Mouse (Mus musculus) CH12.LX (cell line): ENCODE data around the gene Dapk1. TPM values are rescaled to one million over a fixed set of nuclear protein-coding genes. Genes with fewer than 3 reads are reported as not detected.

Experiments used
- DNase-seq: peaks from one replicate; pipeline ENCODE4 v3.0.0-alpha.2; 2013; ENCODE audit errors: extremely low read depth
- H3K27ac ChIP-seq: 2 replicates; pipeline ENCODE4 v1.5.1; 2012; ENCODE audit warnings: low read depth, mild to moderate bottlenecking, control low read depth, moderate library complexity; ENCODE audit not compliant: insufficient read depth
- H3K27me3 ChIP-seq: replicated peaks from 2 replicates; pipeline ENCODE3; 2012; ENCODE audit warnings: inconsistent platforms
- H3K36me3 ChIP-seq, 2 experiments: replicated peaks in 1 of 2; 2 replicates each; pipeline versions ENCODE3 to v1.6.1; 2012; ENCODE audit warnings: inconsistent platforms in 1 of 2, low read length in 1 of 2, mild to moderate bottlenecking in 1 of 2, mixed read lengths in 1 of 2, moderate library complexity in 1 of 2; ENCODE audit not compliant: control insufficient read depth in 1 of 2, insufficient read depth in 1 of 2
- H3K4me1 ChIP-seq, 2 experiments: 2 replicates each; pipeline ENCODE4 v1.6.1; 2012; ENCODE audit warnings: inconsistent platforms in 1 of 2, moderate library complexity in 1 of 2; ENCODE audit not compliant: insufficient read depth in 2 of 2, control insufficient read depth in 1 of 2
- H3K4me2 ChIP-seq: 2 replicates; pipeline ENCODE4 v1.6.1; 2012; ENCODE audit warnings: low read depth, mild to moderate bottlenecking, control low read depth; ENCODE audit not compliant: poor library complexity, insufficient read depth, severe bottlenecking
- H3K4me3 ChIP-seq, 3 experiments: fragments of 150-350 bp in 1 of 3; sonication (generic) in 1 of 3; replicated peaks in 1 of 3; 2 replicates each; pipeline versions ENCODE3 to v1.5.1; 2011 to 2012; ENCODE audit warnings: low read depth in 2 of 3, low read length in 2 of 3, mild to moderate bottlenecking in 2 of 3, moderate library complexity in 2 of 3, control low read depth in 1 of 3, improper control_type of control experiment in 1 of 3, inconsistent platforms in 1 of 3, mixed read lengths in 1 of 3; ENCODE audit not compliant: poor library complexity in 1 of 3
- H3K79me2 ChIP-seq: replicated peaks from 2 replicates; pipeline ENCODE4 v1.6.1; 2012; ENCODE audit warnings: mild to moderate bottlenecking, moderate library complexity; ENCODE audit not compliant: control insufficient read depth, poor library complexity, insufficient read depth, severe bottlenecking; ENCODE audit errors: extremely low read depth
- H3K9ac ChIP-seq: 2 replicates; pipeline ENCODE4 v1.6.1; 2012; ENCODE audit warnings: low read depth, mild to moderate bottlenecking, control low read depth, moderate library complexity; ENCODE audit not compliant: insufficient read depth
- H3K9me3 ChIP-seq: replicated peaks from 2 replicates; pipeline ENCODE3; 2012; ENCODE audit warnings: low read length, inconsistent platforms, mixed read lengths
- BHLHE40 ChIP-seq: IDR thresholded peaks from 2 replicates; pipeline ENCODE4 v1.6.1; 2011; ENCODE audit warnings: mild to moderate bottlenecking, low read depth, low read length, improper control_type of control experiment
- CHD1 ChIP-seq: IDR thresholded peaks from 2 replicates; pipeline ENCODE4 v1.6.1; 2012; ENCODE audit warnings: low read depth, low read length, improper control_type of control experiment, inconsistent platforms
- E2F4 ChIP-seq: IDR thresholded peaks from 2 replicates; pipeline ENCODE4 v1.6.1; 2011; ENCODE audit warnings: low read depth, low read length, improper control_type of control experiment; ENCODE audit not compliant: insufficient replicate concordance
- ELF1 ChIP-seq: IDR thresholded peaks from 2 replicates; pipeline ENCODE4 v1.6.1; 2014; ENCODE audit warnings: low read depth, mild to moderate bottlenecking, inconsistent platforms, low read length, improper control_type of control experiment
- EP300 ChIP-seq: IDR thresholded peaks from 2 replicates; pipeline ENCODE4 v1.6.1; 2011; ENCODE audit warnings: low read length, improper control_type of control experiment
- ETS1 ChIP-seq: conservative IDR thresholded peaks from 2 replicates; pipeline ENCODE4 v1.6.1; 2012; ENCODE audit warnings: low read depth, mild to moderate bottlenecking, inconsistent platforms, low read length, improper control_type of control experiment, moderate library complexity
- GABPA ChIP-seq: IDR thresholded peaks from 2 replicates; pipeline ENCODE4 v1.6.1; 2012; ENCODE audit warnings: low read depth, low read length, improper control_type of control experiment, inconsistent platforms; ENCODE audit not compliant: insufficient replicate concordance
- HCFC1 ChIP-seq: IDR thresholded peaks from 2 replicates; pipeline ENCODE4 v1.6.1; 2012; ENCODE audit warnings: low read depth, mild to moderate bottlenecking, inconsistent platforms, low read length, improper control_type of control experiment
- JUND ChIP-seq: conservative IDR thresholded peaks from 2 replicates; pipeline ENCODE4 v1.6.1; 2011; ENCODE audit warnings: low read depth, low read length, improper control_type of control experiment
- MAX ChIP-seq: IDR thresholded peaks from 2 replicates; pipeline ENCODE4 v1.6.1; 2011; ENCODE audit warnings: low read length, improper control_type of control experiment
- MXI1 ChIP-seq: IDR thresholded peaks from 2 replicates; pipeline ENCODE4 v1.6.1; 2011; ENCODE audit warnings: mild to moderate bottlenecking, low read depth, low read length, improper control_type of control experiment
- PAX5 ChIP-seq: IDR thresholded peaks from 2 replicates; pipeline ENCODE4 v1.6.1; 2012; ENCODE audit warnings: low read length, inconsistent platforms, mixed read lengths
- POLR2A ChIP-seq: IDR thresholded peaks from 2 replicates; pipeline ENCODE4 v1.6.1; 2011; ENCODE audit warnings: low read depth, mild to moderate bottlenecking, improper control_type of control experiment, low read length
- SIN3A ChIP-seq: IDR thresholded peaks from 2 replicates; pipeline ENCODE4 v1.6.1; 2012; ENCODE audit warnings: low read length, improper control_type of control experiment, inconsistent platforms
- SMC3 ChIP-seq: IDR thresholded peaks from 2 replicates; pipeline ENCODE4 v1.6.1; 2011; ENCODE audit warnings: low read depth, low read length, improper control_type of control experiment
- TBP ChIP-seq: conservative IDR thresholded peaks from 2 replicates; pipeline ENCODE4 v1.6.1; 2011; ENCODE audit warnings: low read depth, low read length, improper control_type of control experiment
- UBTF ChIP-seq: IDR thresholded peaks from 2 replicates; pipeline ENCODE4 v1.6.1; 2012; ENCODE audit warnings: low read depth, mild to moderate bottlenecking, inconsistent platforms, low read length, improper control_type of control experiment, moderate library complexity
- USF1 ChIP-seq: IDR thresholded peaks from 2 replicates; pipeline ENCODE4 v1.6.1; 2014; ENCODE audit warnings: low read depth, mild to moderate bottlenecking, inconsistent platforms, low read length, improper control_type of control experiment
- USF2 ChIP-seq: conservative IDR thresholded peaks from 2 replicates; pipeline ENCODE4 v1.6.1; 2011; ENCODE audit warnings: low read depth, low read length, improper control_type of control experiment
- ZC3H11A ChIP-seq: IDR thresholded peaks from 2 replicates; pipeline ENCODE4 v1.6.1; 2012; ENCODE audit warnings: low read depth, mild to moderate bottlenecking, inconsistent platforms, low read length, improper control_type of control experiment
- ZKSCAN1 ChIP-seq: IDR thresholded peaks from 2 replicates; pipeline ENCODE4 v1.6.1; 2012; ENCODE audit warnings: low read depth, inconsistent platforms, low read length, improper control_type of control experiment, borderline replicate concordance
- ZMIZ1 ChIP-seq: IDR thresholded peaks from 2 replicates; pipeline ENCODE4 v1.6.1; 2012; ENCODE audit warnings: low read depth, mild to moderate bottlenecking, inconsistent platforms, low read length, improper control_type of control experiment
- ZNF384 ChIP-seq: IDR thresholded peaks from 2 replicates; pipeline ENCODE4 v1.6.1; 2012; ENCODE audit warnings: low read depth, low read length, improper control_type of control experiment, inconsistent platforms
- dilution Hi-C: fragments of 300-500 bp; cut with MboI; formaldehyde crosslinking; loops from 2 replicates; pipeline ENCODE4 v1.14.3; 2020; ENCODE audit warnings: low sequenced_read_pairs; ENCODE audit not compliant: extremely low pct_unique_long_range_greater_than_20kb, extremely low pct_ligation_motif_present
- in situ Hi-C: fragments of 300-500 bp; cut with MboI; formaldehyde crosslinking; loops from 3 replicates; pipeline ENCODE4 v1.14.3; 2019; ENCODE audit warnings: low sequenced_read_pairs, low pct_ligation_motif_present, low pct_unique_long_range_greater_than_20kb, mixed read lengths
- polyA plus RNA-seq: library from polyadenylated mRNA; unstranded; fragments of >175 nt; gene quantifications from 2 replicates; pipeline ENCODE4 v1.2.1, GENCODE M21; 2012; ENCODE audit warnings: low read depth; ENCODE audit not compliant: insufficient read length
- total RNA-seq, 2 experiments: library from RNA; depleted of rRNA; stranded (reverse); fragments of 300-350 nt in 1 of 2; fragments of >200 nt in 1 of 2; gene quantifications; 2 replicates each; pipeline ENCODE4 v1.2.3; 2012 to 2014

Gene Dapk1
- total and polyA plus RNA-seq, 3 experiments = not detected

- H3K4me3 ChIP-seq = no peak overlapping the region
- no peak for TF ChIP-seq BHLHE40
- TF ChIP-seq CHD1 = no peak
- no peak for TF ChIP-seq MXI1
- TF ChIP-seq ZKSCAN1 = no peak
- TF ChIP-seq USF1 = no peak
- TF ChIP-seq, all 38 proteins: peak for 0
- no peaks in the 10 kb centered on the region for H3K36me3 ChIP-seq
- no peaks in the 10 kb centered on the region for H3K79me2 ChIP-seq
- H3K4me2 ChIP-seq = no peak overlapping the region
- H3K9me3 ChIP-seq = peaks cover 78% of the 10 kb centered on the region
- H3K27ac ChIP-seq = no peak overlapping the region
- dilution Hi-C loops = no loop called here
- no peaks in the 10 kb centered on the region for H3K27me3 ChIP-seq
- no peak for DNase-seq
- no peak overlapping the region for H3K9ac ChIP-seq
- no peaks in the 10 kb centered on the region for H3K4me1 ChIP-seq
- in situ Hi-C loops = no loop called here
These were observed 26.9 kb downstream of the Dapk1 start for GRCm38 (mm10) chr13:60628657-60628950.

- no peaks in the 10 kb centered on the region for H3K36me3 ChIP-seq
- no peak overlapping the region for H3K4me2 ChIP-seq
- H3K27ac ChIP-seq = no peak overlapping the region
- no peak for TF ChIP-seq ZNF384
- TF ChIP-seq BHLHE40 = no peak
- no peak for TF ChIP-seq POLR2A
- TF ChIP-seq PAX5 = no peak
- TF ChIP-seq CHD1 = no peak
- no peak overlapping the region for H3K9ac ChIP-seq
- in situ Hi-C loops = no loop called here
- H3K4me1 ChIP-seq = no peaks in the 10 kb centered on the region
- H3K9me3 ChIP-seq = peaks cover 76% of the 10 kb centered on the region
- H3K27me3 ChIP-seq = no peaks in the 10 kb centered on the region
- H3K4me3 ChIP-seq = no peak overlapping the region
- no peaks in the 10 kb centered on the region for H3K79me2 ChIP-seq
- dilution Hi-C loops = no loop called here
- DNase-seq = no peak
These were observed 27.7 kb downstream of the Dapk1 start for GRCm38 (mm10) chr13:60629419-60629818.

GRCm38 (mm10) chr13:60633945-60634344, 32.2 kb downstream of the Dapk1 start:
- no peaks in the 10 kb centered on the region for H3K36me3 ChIP-seq
- no peaks in the 10 kb centered on the region for H3K27me3 ChIP-seq
- dilution Hi-C loops = no loop called here
- in situ Hi-C loops = no loop called here
- no peak for DNase-seq
- no peaks in the 10 kb centered on the region for H3K4me1 ChIP-seq
- H3K9me3 ChIP-seq = peaks cover 68% of the 10 kb centered on the region
- H3K27ac ChIP-seq = no peak overlapping the region
- TF ChIP-seq TBP (no peak), UBTF (no peak), EP300 (no peak), MAX (no peak), JUND (no peak), GABPA (no peak), USF1 (no peak), ZMIZ1 (no peak), ETS1 (no peak), E2F4 (no peak), MXI1 (no peak), USF2 (no peak), SMC3 (no peak), CHD1 (no peak), BHLHE40 (no peak), ELF1 (no peak), SIN3A (no peak), ZC3H11A (no peak), HCFC1 (no peak)
- no peak overlapping the region for H3K9ac ChIP-seq
- H3K79me2 ChIP-seq = no peaks in the 10 kb centered on the region
- no peak overlapping the region for H3K4me3 ChIP-seq
- no peak overlapping the region for H3K4me2 ChIP-seq
